Mouse (Mus musculus): ENCODE measurements around the gene Fyn. TPM values are rescaled to one million over a fixed set of nuclear protein-coding genes. Genes with fewer than 3 reads are reported as not detected.

The Fyn gene
- total and polyA plus RNA-seq, 3 experiments: 14.9 to 42.4 (median 19.9) TPM

DNA sequence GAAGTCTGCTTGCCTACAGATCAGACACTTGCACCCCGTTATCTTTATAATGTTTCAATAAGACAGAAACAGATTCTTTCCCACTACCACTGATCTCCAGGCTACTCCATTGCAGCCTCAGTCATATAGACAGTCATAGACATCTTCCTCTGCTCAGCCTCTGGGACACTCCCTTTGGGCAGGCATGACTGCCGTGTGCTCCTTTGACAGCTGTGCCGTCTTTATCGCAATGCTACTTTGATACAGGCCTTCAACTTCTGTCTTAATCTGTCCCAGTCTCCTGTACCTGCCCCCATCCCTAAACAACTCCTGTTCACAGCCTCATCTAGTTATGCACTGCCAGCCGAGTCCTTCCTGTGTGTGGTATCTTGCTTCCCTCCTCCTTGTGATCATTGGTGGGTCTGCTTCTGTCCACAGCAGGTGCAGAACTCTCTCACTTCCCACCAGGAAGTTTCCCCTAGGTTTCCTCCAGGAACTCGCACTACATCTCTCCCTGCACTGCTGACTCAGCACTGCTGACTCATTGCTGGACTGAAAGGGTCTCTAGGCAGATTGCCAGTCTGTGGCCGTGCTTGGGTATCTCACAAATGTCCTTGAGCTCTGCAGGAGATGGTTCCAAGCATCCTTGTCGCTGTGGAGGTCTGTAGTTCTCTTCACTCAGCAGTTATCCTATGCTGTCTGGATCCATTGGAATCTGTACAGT, 43.4 kb downstream of the Fyn start:
- H3K9me3 ChIP-seq (replicated peaks; ENCODE audit: low read length): no peaks in the 10 kb centered on the region
- no peaks in the 10 kb centered on the region; the same call in 1 of the 2 replicates for H3K79me2 ChIP-seq (replicated peaks; ENCODE audit: control insufficient read depth, extremely low read depth, insufficient read depth, poor library complexity, severe bottlenecking)
- DNase-seq (ENCODE audit: extremely low read depth): peak; percentile 68
- in situ Hi-C loops (cut with MboI; ENCODE audit: low pct_ligation_motif_present, low pct_unique_long_range_greater_than_20kb, low sequenced_read_pairs) (no loop called here), dilution Hi-C loops (cut with MboI; ENCODE audit: extremely low pct_ligation_motif_present, extremely low pct_unique_long_range_greater_than_20kb, low sequenced_read_pairs) (no loop called here)
- peak overlapping the region; percentile 64; the same call in 1 of the 2 replicates for H3K4me2 ChIP-seq (ENCODE audit: insufficient read depth, low read depth, poor library complexity, severe bottlenecking)
- peaks cover 0 to 20% of the 10 kb centered on the region in 2 experiments for H3K36me3 ChIP-seq (replicated peaks in 1 of 2; ENCODE audit: control insufficient read depth in 1 of 2, insufficient read depth in 1 of 2, low read length in 1 of 2)
- no peaks in the 10 kb centered on the region for H3K27me3 ChIP-seq (replicated peaks)
- no peak overlapping the region for H3K9ac ChIP-seq (ENCODE audit: insufficient read depth, low read depth)
- peak overlapping the region in 1 of 3 experiments; percentile 28 for H3K4me3 ChIP-seq (replicated peaks in 1 of 3; ENCODE audit: low read depth in 2 of 3, low read length in 2 of 3, poor library complexity in 1 of 3)
- H3K27ac ChIP-seq (ENCODE audit: insufficient read depth, low read depth): peak overlapping the region; percentile 61; the same call in 1 of the 2 replicates
- peaks cover 12 to 50% of the 10 kb centered on the region in 2 experiments for H3K4me1 ChIP-seq (ENCODE audit: control insufficient read depth in 1 of 2, insufficient read depth in 2 of 2)
- TF ChIP-seq UBTF (IDR thresholded peaks at IDR 0.05; ENCODE audit: low read depth, low read length): no peak
- no peak for TF ChIP-seq RCOR1 (conservative IDR thresholded peaks at IDR 0.05; ENCODE audit: low read depth, low read length)
- no peak for TF ChIP-seq CTCF (conservative IDR thresholded peaks at IDR 0.05 in 1 of 2, IDR thresholded peaks at IDR 0.05 in 1 of 2; ENCODE audit: low read depth in 2 of 2, low read length in 2 of 2)
- no peak for TF ChIP-seq HCFC1 (IDR thresholded peaks at IDR 0.05; ENCODE audit: low read depth, low read length)
- no peak for TF ChIP-seq ZKSCAN1 (IDR thresholded peaks at IDR 0.05; ENCODE audit: borderline replicate concordance, low read depth, low read length)
- TF ChIP-seq BHLHE40 (IDR thresholded peaks at IDR 0.05; ENCODE audit: low read depth, low read length): peak; percentile 36; the same call in 1 of the 2 replicates
- TF ChIP-seq JUND (conservative IDR thresholded peaks at IDR 0.05; ENCODE audit: low read depth, low read length): peak; percentile 81
- peak; percentile 57; the same call in 1 of the 2 replicates for TF ChIP-seq EP300 (IDR thresholded peaks at IDR 0.05; ENCODE audit: low read length)
- no peak for TF ChIP-seq MEF2A (IDR thresholded peaks at IDR 0.05; ENCODE audit: borderline replicate concordance, low read depth, low read length)
- TF ChIP-seq NRF1 (IDR thresholded peaks at IDR 0.05; ENCODE audit: low read depth, low read length): no peak
- TF ChIP-seq NELFE (IDR thresholded peaks at IDR 0.05; ENCODE audit: low read depth, low read length): no peak
- peak; percentile 74 for TF ChIP-seq ETS1 (conservative IDR thresholded peaks at IDR 0.05; ENCODE audit: low read depth, low read length)
- TF ChIP-seq MYC (IDR thresholded peaks at IDR 0.05; ENCODE audit: low read depth, low read length): no peak
- TF ChIP-seq ZC3H11A (IDR thresholded peaks at IDR 0.05; ENCODE audit: low read depth, low read length): no peak
- TF ChIP-seq ZNF384 (IDR thresholded peaks at IDR 0.05; ENCODE audit: low read depth, low read length): no peak
- TF ChIP-seq KAT2A (IDR thresholded peaks at IDR 0.05; ENCODE audit: insufficient replicate concordance, low read length): no peak
- no peak for TF ChIP-seq MXI1 (IDR thresholded peaks at IDR 0.05; ENCODE audit: low read depth, low read length)
- no peak for TF ChIP-seq E2F4 (IDR thresholded peaks at IDR 0.05; ENCODE audit: insufficient replicate concordance, low read depth, low read length)
- TF ChIP-seq PAX5 (IDR thresholded peaks at IDR 0.05; ENCODE audit: low read length): no peak
- TF ChIP-seq IRF4 (IDR thresholded peaks at IDR 0.05; ENCODE audit: low read depth, low read length): peak; percentile 72
- no peak for TF ChIP-seq CHD1 (IDR thresholded peaks at IDR 0.05; ENCODE audit: low read depth, low read length)
- peak; percentile 61 for TF ChIP-seq JUN (IDR thresholded peaks at IDR 0.05; ENCODE audit: insufficient read depth, low read depth, low read length)
- no peak for TF ChIP-seq SIN3A (IDR thresholded peaks at IDR 0.05; ENCODE audit: low read length)
- TF ChIP-seq MAFK (IDR thresholded peaks at IDR 0.05; ENCODE audit: insufficient replicate concordance, low read length): peak; percentile 99
- no peak for TF ChIP-seq CHD2 (IDR thresholded peaks at IDR 0.05; ENCODE audit: low read length)
- no peak for TF ChIP-seq MAZ (IDR thresholded peaks at IDR 0.05; ENCODE audit: low read depth, low read length)
- no peak for TF ChIP-seq MAX (IDR thresholded peaks at IDR 0.05; ENCODE audit: low read length)
- TF ChIP-seq ELF1 (IDR thresholded peaks at IDR 0.05; ENCODE audit: low read depth, low read length): no peak
- no peak for TF ChIP-seq POLR2A (IDR thresholded peaks at IDR 0.05; ENCODE audit: low read depth, low read length)
- TF ChIP-seq TCF12 (IDR thresholded peaks at IDR 0.05; ENCODE audit: low read depth, low read length): peak; percentile 33; the same call in 1 of the 2 replicates
- no peak for TF ChIP-seq ZMIZ1 (IDR thresholded peaks at IDR 0.05; ENCODE audit: low read depth, low read length)
- no peak for TF ChIP-seq USF2 (conservative IDR thresholded peaks at IDR 0.05; ENCODE audit: low read depth, low read length)
- TF ChIP-seq GABPA (IDR thresholded peaks at IDR 0.05; ENCODE audit: insufficient replicate concordance, low read depth, low read length): no peak
- TF ChIP-seq POLR2AphosphoS2 (IDR thresholded peaks at IDR 0.05; ENCODE audit: low read depth, low read length): no peak
